Mouse (Mus musculus): ENCODE measurements at regions not wholly inside any gene's neighbourhood (a gene's known extent, or its start where the extent isn't known, plus 50 kb on each side); places are given as distances from the start of the nearest gene placed in this dataset.

GRCm38 (mm10) chr6:24238054-24238453 lies 70.2 kb upstream of the Slc13a1 start:
- no peak for DNase-seq (ENCODE audit: low spot score)
- Histone ChIP-seq H3K27ac (replicated peaks) (no peak overlapping the region), H3K4me1 (no peaks in the 10 kb centered on the region), H3K9me3 (replicated peaks) (no peaks in the 10 kb centered on the region), H3K36me3 (no peaks in the 10 kb centered on the region), H3K4me3 (no peak overlapping the region), H3K27me3 (ENCODE audit: low read depth, poor library complexity, severe bottlenecking) (no peaks in the 10 kb centered on the region)
- 76% methylated on average over 2 of the region's 2 CpGs for WGBS

- no peaks in the 10 kb centered on the region for H3K9me3 ChIP-seq (replicated peaks)
- H3K36me3 ChIP-seq = no peaks in the 10 kb centered on the region
- no peaks in the 10 kb centered on the region for H3K4me1 ChIP-seq
- H3K27me3 ChIP-seq (ENCODE audit: low read depth, poor library complexity, severe bottlenecking) = no peaks in the 10 kb centered on the region
- H3K4me3 ChIP-seq = no peak overlapping the region
- H3K27ac ChIP-seq (replicated peaks) = no peak overlapping the region
- 86% methylated on average over 2 of the region's 2 CpGs for WGBS
- no peak for DNase-seq (ENCODE audit: low spot score)
Measured at GRCm38 (mm10) chr6:24233626-24234025, 65.7 kb upstream of the Slc13a1 start.

GRCm38 (mm10) chr6:24220589-24220988 lies 52.7 kb upstream of the Slc13a1 start:
- no peaks in the 10 kb centered on the region for H3K9me3 ChIP-seq (replicated peaks)
- WGBS = 91% methylated on average over 1 of the region's 1 CpGs
- H3K27me3 ChIP-seq (ENCODE audit: low read depth, poor library complexity, severe bottlenecking) = no peaks in the 10 kb centered on the region
- H3K4me3 ChIP-seq = no peak overlapping the region
- no peaks in the 10 kb centered on the region for H3K36me3 ChIP-seq
- DNase-seq (ENCODE audit: low spot score) = no peak
- no peaks in the 10 kb centered on the region for H3K4me1 ChIP-seq
- no peak overlapping the region for H3K27ac ChIP-seq (replicated peaks)

GRCm38 (mm10) chr6:24219882-24220522 lies 52.1 kb upstream of the Slc13a1 start:
- H3K27ac ChIP-seq (replicated peaks) = no peak overlapping the region
- H3K36me3 ChIP-seq = no peaks in the 10 kb centered on the region
- no peak for DNase-seq (ENCODE audit: low spot score)
- WGBS = 85% methylated on average over 3 of the region's 3 CpGs
- no peak overlapping the region for H3K4me3 ChIP-seq
- H3K9me3 ChIP-seq (replicated peaks) = no peaks in the 10 kb centered on the region
- no peaks in the 10 kb centered on the region for H3K27me3 ChIP-seq (ENCODE audit: low read depth, poor library complexity, severe bottlenecking)
- H3K4me1 ChIP-seq = no peaks in the 10 kb centered on the region
